Mouse (Mus musculus): ENCODE data around the gene Lrig1.

- no peak for TF ChIP-seq POLR2A (IDR thresholded peaks at IDR 0.05; ENCODE audit: low read depth, low read length)
- TF ChIP-seq CTCF (IDR thresholded peaks at IDR 0.05; ENCODE audit: borderline replicate concordance, insufficient read depth, low read length): no peak
These were observed 15.6 kb upstream of the Lrig1 start for GRCm38 (mm10) chr6:94715645-94715940.
